Mouse (Mus musculus) CH12.LX (cell line): ENCODE measurements around the gene Wsb2. TPM values are rescaled to one million over a fixed set of nuclear protein-coding genes. Genes with fewer than 3 reads are reported as not detected.

Experiments
- DNase-seq: peaks from one replicate; pipeline ENCODE4 v3.0.0-alpha.2; 2013; ENCODE audit errors: extremely low read depth
- H3K27ac ChIP-seq: 2 replicates; pipeline ENCODE4 v1.5.1; 2012; ENCODE audit warnings: low read depth, mild to moderate bottlenecking, control low read depth, moderate library complexity; ENCODE audit not compliant: insufficient read depth
- H3K27me3 ChIP-seq: replicated peaks from 2 replicates; pipeline ENCODE3; 2012; ENCODE audit warnings: inconsistent platforms
- H3K36me3 ChIP-seq, 2 experiments: replicated peaks in 1 of 2; 2 replicates each; pipeline versions ENCODE3 to v1.6.1; 2012; ENCODE audit warnings: inconsistent platforms in 1 of 2, low read length in 1 of 2, mild to moderate bottlenecking in 1 of 2, mixed read lengths in 1 of 2, moderate library complexity in 1 of 2; ENCODE audit not compliant: control insufficient read depth in 1 of 2, insufficient read depth in 1 of 2
- H3K4me1 ChIP-seq, 2 experiments: 2 replicates each; pipeline ENCODE4 v1.6.1; 2012; ENCODE audit warnings: inconsistent platforms in 1 of 2, moderate library complexity in 1 of 2; ENCODE audit not compliant: insufficient read depth in 2 of 2, control insufficient read depth in 1 of 2
- H3K4me2 ChIP-seq: 2 replicates; pipeline ENCODE4 v1.6.1; 2012; ENCODE audit warnings: low read depth, mild to moderate bottlenecking, control low read depth; ENCODE audit not compliant: poor library complexity, insufficient read depth, severe bottlenecking
- H3K4me3 ChIP-seq, 3 experiments: fragments of 150-350 bp in 1 of 3; sonication (generic) in 1 of 3; replicated peaks in 1 of 3; 2 replicates each; pipeline versions ENCODE3 to v1.5.1; 2011 to 2012; ENCODE audit warnings: low read depth in 2 of 3, low read length in 2 of 3, mild to moderate bottlenecking in 2 of 3, moderate library complexity in 2 of 3, control low read depth in 1 of 3, improper control_type of control experiment in 1 of 3, inconsistent platforms in 1 of 3, mixed read lengths in 1 of 3; ENCODE audit not compliant: poor library complexity in 1 of 3
- H3K79me2 ChIP-seq: replicated peaks from 2 replicates; pipeline ENCODE4 v1.6.1; 2012; ENCODE audit warnings: mild to moderate bottlenecking, moderate library complexity; ENCODE audit not compliant: control insufficient read depth, poor library complexity, insufficient read depth, severe bottlenecking; ENCODE audit errors: extremely low read depth
- H3K9ac ChIP-seq: 2 replicates; pipeline ENCODE4 v1.6.1; 2012; ENCODE audit warnings: low read depth, mild to moderate bottlenecking, control low read depth, moderate library complexity; ENCODE audit not compliant: insufficient read depth
- H3K9me3 ChIP-seq: replicated peaks from 2 replicates; pipeline ENCODE3; 2012; ENCODE audit warnings: low read length, inconsistent platforms, mixed read lengths
- CHD1 ChIP-seq: IDR thresholded peaks from 2 replicates; pipeline ENCODE4 v1.6.1; 2012; ENCODE audit warnings: low read depth, low read length, improper control_type of control experiment, inconsistent platforms
- ETS1 ChIP-seq: conservative IDR thresholded peaks from 2 replicates; pipeline ENCODE4 v1.6.1; 2012; ENCODE audit warnings: low read depth, mild to moderate bottlenecking, inconsistent platforms, low read length, improper control_type of control experiment, moderate library complexity
- GABPA ChIP-seq: IDR thresholded peaks from 2 replicates; pipeline ENCODE4 v1.6.1; 2012; ENCODE audit warnings: low read depth, low read length, improper control_type of control experiment, inconsistent platforms; ENCODE audit not compliant: insufficient replicate concordance
- HCFC1 ChIP-seq: IDR thresholded peaks from 2 replicates; pipeline ENCODE4 v1.6.1; 2012; ENCODE audit warnings: low read depth, mild to moderate bottlenecking, inconsistent platforms, low read length, improper control_type of control experiment
- JUN ChIP-seq: IDR thresholded peaks from 2 replicates; pipeline ENCODE4 v1.6.1; 2011; ENCODE audit warnings: low read depth, mild to moderate bottlenecking, low read length, improper control_type of control experiment, moderate library complexity; ENCODE audit not compliant: insufficient read depth
- MXI1 ChIP-seq: IDR thresholded peaks from 2 replicates; pipeline ENCODE4 v1.6.1; 2011; ENCODE audit warnings: mild to moderate bottlenecking, low read depth, low read length, improper control_type of control experiment
- PAX5 ChIP-seq: IDR thresholded peaks from 2 replicates; pipeline ENCODE4 v1.6.1; 2012; ENCODE audit warnings: low read length, inconsistent platforms, mixed read lengths
- POLR2A ChIP-seq: IDR thresholded peaks from 2 replicates; pipeline ENCODE4 v1.6.1; 2011; ENCODE audit warnings: low read depth, mild to moderate bottlenecking, improper control_type of control experiment, low read length
- POLR2AphosphoS2 ChIP-seq: IDR thresholded peaks from 2 replicates; pipeline ENCODE4 v1.6.1; 2011; ENCODE audit warnings: low read depth, low read length, improper control_type of control experiment
- RCOR1 ChIP-seq: conservative IDR thresholded peaks from 2 replicates; pipeline ENCODE4 v1.6.1; 2012; ENCODE audit warnings: low read depth, mild to moderate bottlenecking, inconsistent platforms, low read length, improper control_type of control experiment
- SMC3 ChIP-seq: IDR thresholded peaks from 2 replicates; pipeline ENCODE4 v1.6.1; 2011; ENCODE audit warnings: low read depth, low read length, improper control_type of control experiment
- TBP ChIP-seq: conservative IDR thresholded peaks from 2 replicates; pipeline ENCODE4 v1.6.1; 2011; ENCODE audit warnings: low read depth, low read length, improper control_type of control experiment
- TCF12 ChIP-seq: IDR thresholded peaks from 2 replicates; pipeline ENCODE4 v1.6.1; 2014; ENCODE audit warnings: low read depth, mild to moderate bottlenecking, inconsistent platforms, low read length, improper control_type of control experiment
- ZC3H11A ChIP-seq: IDR thresholded peaks from 2 replicates; pipeline ENCODE4 v1.6.1; 2012; ENCODE audit warnings: low read depth, mild to moderate bottlenecking, inconsistent platforms, low read length, improper control_type of control experiment
- ZKSCAN1 ChIP-seq: IDR thresholded peaks from 2 replicates; pipeline ENCODE4 v1.6.1; 2012; ENCODE audit warnings: low read depth, inconsistent platforms, low read length, improper control_type of control experiment, borderline replicate concordance
- ZMIZ1 ChIP-seq: IDR thresholded peaks from 2 replicates; pipeline ENCODE4 v1.6.1; 2012; ENCODE audit warnings: low read depth, mild to moderate bottlenecking, inconsistent platforms, low read length, improper control_type of control experiment
- dilution Hi-C: fragments of 300-500 bp; cut with MboI; formaldehyde crosslinking; loops from 2 replicates; pipeline ENCODE4 v1.14.3; 2020; ENCODE audit warnings: low sequenced_read_pairs; ENCODE audit not compliant: extremely low pct_unique_long_range_greater_than_20kb, extremely low pct_ligation_motif_present
- in situ Hi-C: fragments of 300-500 bp; cut with MboI; formaldehyde crosslinking; loops from 3 replicates; pipeline ENCODE4 v1.14.3; 2019; ENCODE audit warnings: low sequenced_read_pairs, low pct_ligation_motif_present, low pct_unique_long_range_greater_than_20kb, mixed read lengths
- polyA plus RNA-seq: library from polyadenylated mRNA; unstranded; fragments of >175 nt; gene quantifications from 2 replicates; pipeline ENCODE4 v1.2.1, GENCODE M21; 2012; ENCODE audit warnings: low read depth; ENCODE audit not compliant: insufficient read length
- total RNA-seq, 2 experiments: library from RNA; depleted of rRNA; stranded (reverse); fragments of 300-350 nt in 1 of 2; fragments of >200 nt in 1 of 2; gene quantifications; 2 replicates each; pipeline ENCODE4 v1.2.3; 2012 to 2014

Gene Wsb2
- total and polyA plus RNA-seq, 3 experiments: 36.1 to 44.2 (median 41.7) TPM

- H3K79me2 ChIP-seq: no peaks in the 10 kb centered on the region
- H3K36me3 ChIP-seq: peaks cover 6 to 9% of the 10 kb centered on the region in 2 experiments
- TF ChIP-seq POLR2AphosphoS2 (no peak), TCF12 (no peak), HCFC1 (no peak), CHD1 (no peak), ZKSCAN1 (no peak), TBP (no peak), POLR2A (no peak), ETS1 (no peak), PAX5 (no peak), ZMIZ1 (no peak), GABPA (no peak), ZC3H11A (no peak), MXI1 (no peak), RCOR1 (no peak), JUN (no peak), SMC3 (no peak)
- peaks cover 11% of the 10 kb centered on the region for H3K27me3 ChIP-seq
- H3K4me3 ChIP-seq: no peak overlapping the region
- in situ Hi-C loops: no loop called here
- no peak overlapping the region for H3K27ac ChIP-seq
- H3K4me2 ChIP-seq: no peak overlapping the region
- H3K9me3 ChIP-seq: no peaks in the 10 kb centered on the region
- H3K4me1 ChIP-seq: peaks cover 8% of the 10 kb centered on the region in 2 experiments; a peak in 2 of 4 replicates
- dilution Hi-C loops: no loop called here
- no peak overlapping the region for H3K9ac ChIP-seq
- DNase-seq: no peak
Measured at GRCm38 (mm10) chr5:117323751-117324150, 33.4 kb upstream of the Wsb2 start.

- Histone ChIP-seq H3K4me3 (no peak overlapping the region), H3K9ac (no peak overlapping the region), H3K79me2 (no peaks in the 10 kb centered on the region), H3K27ac (no peak overlapping the region), H3K4me2 (no peak overlapping the region), H3K36me3 (peaks cover 6 to 9% of the 10 kb centered on the region in 2 experiments), H3K9me3 (no peaks in the 10 kb centered on the region), H3K4me1 (no peaks in the 10 kb centered on the region), H3K27me3 (no peaks in the 10 kb centered on the region)
- in situ Hi-C loops (no loop called here), dilution Hi-C loops (no loop called here)
- DNase-seq: no peak
- no peak for TF ChIP-seq RCOR1
- TF ChIP-seq ZKSCAN1: no peak
- TF ChIP-seq, all 38 proteins: peak for 0
Measured at GRCm38 (mm10) chr5:117326408-117326807, 30.7 kb upstream of the Wsb2 start.
